Mouse (Mus musculus) thymus, postnatal 14 days (tissue): ENCODE results near the gene Sf3a3.

Source experiments
- DNase-seq: peaks from one replicate; pipeline ENCODE4 v3.0.0; 2021

Gene Sf3a3

DNA sequence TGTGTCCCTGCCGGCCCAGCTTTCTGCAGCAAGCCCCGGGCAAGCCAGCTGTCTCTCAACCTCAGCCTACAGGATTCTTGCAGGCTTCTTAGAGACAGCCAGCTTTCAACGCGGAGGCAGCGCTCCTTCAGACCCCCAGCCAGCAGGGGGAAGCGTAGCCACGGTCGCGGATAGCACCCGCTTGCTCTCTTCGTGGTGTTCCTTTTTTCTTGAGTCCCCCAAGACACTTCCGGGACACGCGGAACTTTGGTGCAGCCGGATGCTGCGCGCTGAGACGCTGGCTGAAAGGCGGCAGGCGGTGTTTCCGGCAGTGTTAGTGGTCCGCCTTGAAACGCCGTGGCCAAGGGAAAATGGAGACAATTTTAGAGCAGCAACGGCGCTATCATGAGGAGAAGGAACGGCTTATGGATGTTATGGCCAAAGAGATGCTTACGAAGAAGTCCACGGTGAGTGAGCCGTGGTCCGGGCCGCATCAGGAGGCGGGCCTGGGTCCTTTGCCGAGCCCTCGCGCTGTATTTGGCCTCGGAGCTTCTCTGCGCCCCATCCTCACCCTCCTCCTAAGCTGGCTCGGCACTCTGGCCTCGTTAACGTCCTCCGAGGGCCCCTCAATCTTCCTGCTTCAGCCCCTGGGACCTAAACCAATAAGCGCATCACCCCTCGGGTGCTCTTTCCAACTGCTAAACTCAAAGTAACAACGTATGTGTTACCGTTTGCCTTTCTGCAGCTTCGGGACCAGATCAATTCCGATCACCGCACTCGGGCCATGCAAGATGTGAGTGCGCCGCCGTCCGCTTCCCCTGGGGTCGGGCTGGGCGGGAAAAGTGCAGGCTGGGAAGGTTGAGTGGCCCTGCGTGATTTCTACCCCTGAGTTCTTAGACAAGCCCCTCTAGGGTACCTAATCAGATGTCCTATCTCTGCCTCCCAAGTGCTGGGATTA, at the start of gene Sf3a3:
Gene Sf3a3 (plus strand): TSS at position 232 of the 937 bp plus-strand sequence.
- peak; percentile 97 for DNase-seq

DNA sequence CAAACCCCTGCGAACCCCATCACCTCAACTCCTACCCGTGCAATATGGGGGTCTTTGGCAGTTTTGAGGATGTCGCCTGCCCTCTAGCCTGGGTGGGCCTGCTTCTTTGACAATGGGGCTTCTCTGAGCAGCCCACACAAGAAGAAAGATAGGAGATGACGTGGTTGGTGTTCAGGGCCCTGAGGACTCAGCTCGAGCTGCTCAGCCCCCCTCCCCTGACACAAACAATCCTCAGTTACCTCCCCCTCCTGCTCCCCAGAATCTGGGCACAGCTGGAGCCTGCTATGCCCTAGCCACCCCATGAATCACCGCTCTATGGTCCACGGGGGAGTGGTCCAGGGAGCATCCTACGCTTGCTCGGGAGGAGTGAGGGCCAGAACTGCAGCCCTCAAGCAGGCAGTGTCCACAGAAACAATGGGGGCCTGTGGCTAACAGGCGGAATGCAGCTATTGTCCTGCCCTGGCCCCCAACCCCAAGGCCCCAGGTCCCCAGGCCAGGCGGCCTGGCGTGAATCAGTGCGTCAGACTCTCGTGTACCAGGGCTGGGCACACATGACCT, 47.0 kb upstream of the Sf3a3 start:
- DNase-seq: no peak

DNA sequence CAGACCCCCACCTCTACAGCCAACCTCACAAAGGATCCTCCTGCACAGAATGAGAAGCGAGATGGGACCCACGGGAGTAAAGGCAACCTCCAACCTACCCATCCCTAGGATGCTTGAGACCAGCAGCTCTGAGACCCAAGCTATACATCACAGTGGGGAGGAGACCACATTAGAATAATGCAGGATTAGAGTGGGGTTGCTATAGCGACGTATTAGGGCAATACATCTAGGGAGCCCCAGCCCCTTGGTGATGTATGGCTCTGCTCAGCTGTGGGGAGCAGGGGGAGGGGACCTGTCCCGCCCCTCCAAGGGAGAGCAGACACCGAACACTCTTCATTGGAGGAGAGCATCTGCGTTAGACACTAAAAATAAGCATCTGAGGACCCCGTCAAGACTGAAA, 46.5 kb upstream of the Sf3a3 start:
- DNase-seq: no peak

DNA sequence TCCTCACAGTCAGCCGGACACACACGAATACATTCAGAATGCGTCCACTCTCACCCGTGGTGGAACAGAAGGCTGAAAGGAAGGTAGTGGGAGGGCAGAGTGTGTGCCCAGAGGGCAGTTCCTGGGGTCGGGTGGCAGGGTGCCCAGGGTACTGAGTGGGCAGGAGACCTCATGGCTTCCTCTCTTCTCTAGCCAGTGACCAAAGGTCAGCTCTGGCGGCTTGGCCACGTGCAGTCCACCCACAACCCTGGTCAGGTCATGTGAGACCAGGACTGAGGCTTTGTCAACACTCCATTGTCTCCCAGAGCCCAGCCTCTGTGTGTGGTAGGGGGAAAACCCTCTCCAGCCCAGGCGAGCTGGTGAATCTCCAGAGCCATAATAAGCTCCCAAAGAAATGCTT, 44.3 kb upstream of the Sf3a3 start:
- DNase-seq: no peak

DNA sequence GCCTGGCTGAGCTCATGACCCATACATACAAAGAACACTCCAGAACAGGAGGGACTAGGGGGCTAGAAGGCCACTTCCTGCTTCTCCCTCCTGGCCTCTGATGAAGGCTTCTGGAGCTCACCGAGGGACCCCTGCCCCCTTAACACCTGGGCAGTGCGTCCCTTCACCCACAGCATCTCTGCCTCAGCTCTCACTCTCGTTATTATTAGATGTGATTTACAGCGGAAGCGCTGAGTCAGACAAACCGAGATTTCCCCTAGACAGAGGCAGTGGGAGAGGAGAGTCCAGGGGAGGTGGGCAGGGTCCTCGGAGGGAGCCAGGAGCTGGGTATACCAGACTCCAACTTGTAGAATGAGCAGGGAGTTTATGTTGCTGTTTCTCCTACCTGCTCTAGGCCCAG, 43.0 kb upstream of the Sf3a3 start:
- no peak for DNase-seq

DNA sequence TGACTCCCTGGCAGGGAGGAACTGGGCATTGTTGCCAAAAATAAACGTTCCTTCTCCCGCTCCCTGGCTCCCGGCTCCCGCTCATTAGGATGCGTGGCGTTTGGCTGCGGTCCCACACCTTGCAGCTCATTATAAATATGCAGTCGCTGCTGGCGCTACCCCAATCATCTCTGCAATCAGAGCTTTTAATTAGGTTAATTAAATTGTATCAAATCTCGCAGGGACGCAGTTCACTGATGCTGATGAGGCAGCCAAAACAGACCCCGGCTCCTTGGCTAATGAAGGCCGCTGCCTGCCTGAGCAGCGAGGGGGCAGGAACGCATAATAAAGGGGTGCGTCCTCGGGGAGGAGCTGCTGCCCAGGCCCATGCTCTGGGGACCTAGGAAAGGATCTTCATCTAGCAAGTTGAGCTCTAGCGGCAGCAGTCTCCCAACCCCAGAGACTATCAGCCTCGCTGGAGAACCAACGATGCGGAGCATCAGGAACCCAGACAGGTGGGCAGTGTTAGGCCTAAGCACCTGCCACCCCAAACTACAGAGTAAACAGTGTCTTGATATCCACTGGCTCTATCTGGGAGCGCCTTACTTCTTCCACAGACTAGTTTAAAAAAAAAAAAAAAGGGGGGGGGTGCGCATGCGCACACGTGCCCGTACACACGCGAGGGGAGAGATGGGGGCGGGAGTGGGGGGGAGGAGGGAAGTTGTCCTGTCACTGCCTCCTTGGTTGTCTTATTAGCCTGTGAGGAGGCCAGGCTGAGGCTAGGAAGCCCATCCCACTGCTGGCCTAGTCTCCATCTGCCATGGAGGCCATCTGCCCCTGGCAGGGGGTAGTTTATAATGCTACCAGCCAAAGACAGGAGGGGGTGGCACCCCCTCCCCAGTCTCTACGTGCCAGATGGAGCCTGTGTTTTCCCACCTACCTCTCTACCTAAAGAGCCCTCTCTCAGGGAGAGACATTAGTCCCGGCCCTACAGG, 41.9 kb upstream of the Sf3a3 start:
- DNase-seq: no peak

DNA sequence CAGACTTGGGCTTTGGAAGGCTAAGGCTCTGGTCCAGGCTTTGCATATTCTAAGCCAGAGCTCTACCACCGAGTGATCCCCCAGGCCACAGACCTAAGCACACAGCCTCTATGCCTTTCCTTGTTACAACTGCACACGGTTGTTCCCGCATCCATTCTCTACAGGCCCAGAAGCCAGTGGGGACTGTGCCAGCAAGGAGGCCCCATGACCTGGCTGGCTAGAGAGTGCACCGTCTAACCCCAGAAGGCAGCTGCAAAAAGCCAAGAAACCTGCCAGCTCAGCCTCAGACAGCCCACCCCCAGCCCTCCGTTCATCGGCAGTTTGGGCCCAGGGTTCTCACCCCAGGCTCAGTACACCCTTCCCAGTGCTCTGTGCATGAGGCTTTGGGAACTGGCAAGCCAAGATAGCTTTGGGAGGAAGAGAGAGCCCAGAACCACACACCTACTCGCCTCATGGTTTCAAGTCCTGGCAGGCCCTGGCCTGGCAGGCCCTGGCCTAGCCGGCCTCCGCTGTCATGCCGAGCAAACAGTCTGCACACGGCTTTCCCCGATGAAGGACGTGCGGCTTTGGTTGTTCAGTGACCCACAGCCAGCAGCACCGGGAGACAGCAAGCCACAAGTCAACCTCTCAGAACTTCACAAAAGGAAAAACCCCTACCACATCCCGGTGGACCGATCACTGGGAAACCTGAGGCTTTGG, 40.1 kb upstream of the Sf3a3 start:
- DNase-seq: no peak

DNA sequence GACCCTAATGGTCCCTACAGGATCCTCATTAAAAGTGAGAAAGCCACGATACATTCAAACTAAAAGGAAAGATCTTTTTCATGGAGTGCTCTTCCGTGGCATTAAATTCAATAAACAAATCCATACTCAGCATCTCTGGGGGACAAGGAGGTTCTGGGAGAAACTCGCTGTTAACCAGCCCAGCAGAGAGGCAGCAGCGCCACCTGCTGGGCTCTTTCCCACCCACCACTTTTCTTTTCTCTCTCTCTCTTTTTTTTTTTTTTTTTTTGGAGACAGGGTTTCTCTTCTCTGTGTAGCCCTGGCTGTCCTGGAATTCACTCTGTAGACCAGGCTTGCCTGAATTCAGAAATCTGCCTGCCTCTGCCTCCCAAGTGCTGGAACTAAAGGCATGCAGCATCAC, 39.5 kb upstream of the Sf3a3 start:
- DNase-seq: peak; percentile 55

DNA sequence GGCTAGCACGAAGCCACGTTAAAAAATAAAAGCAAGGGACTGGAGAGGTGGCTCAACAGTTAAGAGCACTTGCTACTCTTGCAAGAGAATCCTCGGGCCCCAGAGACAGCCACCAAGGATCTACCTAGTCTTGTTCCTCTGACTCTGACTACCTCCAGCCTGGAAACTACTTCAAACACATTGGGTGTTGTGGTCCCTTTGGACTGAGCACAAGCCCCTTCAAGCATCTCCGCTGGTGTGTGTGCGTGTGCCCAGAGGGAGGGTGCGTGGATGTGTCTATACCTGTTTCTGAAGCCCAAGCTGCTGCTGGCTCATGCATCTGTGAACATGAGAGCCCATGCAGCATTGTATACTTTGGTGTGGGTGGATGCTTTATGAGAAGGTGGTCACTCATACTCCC, 38.6 kb upstream of the Sf3a3 start:
- DNase-seq: no peak

DNA sequence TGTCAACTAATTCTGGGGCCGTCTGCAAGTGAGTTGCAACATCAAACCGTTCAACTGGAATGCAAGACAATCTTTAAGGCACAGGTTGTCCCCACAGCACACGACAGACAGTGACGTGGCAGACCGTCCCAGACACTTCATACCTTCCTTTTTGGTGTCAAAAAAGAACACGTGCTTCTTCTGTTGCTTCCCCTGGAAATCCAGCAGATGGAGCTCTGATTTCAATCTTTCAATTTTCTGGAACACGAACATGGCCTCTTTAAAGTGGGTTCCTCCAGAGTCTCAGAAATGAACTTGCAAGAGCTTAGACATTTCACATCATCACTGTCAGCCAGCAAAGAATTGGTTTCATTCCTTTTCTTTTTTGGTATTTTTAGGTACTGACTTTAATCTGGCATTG, 32.3 kb upstream of the Sf3a3 start:
- DNase-seq: peak; percentile 17

DNA sequence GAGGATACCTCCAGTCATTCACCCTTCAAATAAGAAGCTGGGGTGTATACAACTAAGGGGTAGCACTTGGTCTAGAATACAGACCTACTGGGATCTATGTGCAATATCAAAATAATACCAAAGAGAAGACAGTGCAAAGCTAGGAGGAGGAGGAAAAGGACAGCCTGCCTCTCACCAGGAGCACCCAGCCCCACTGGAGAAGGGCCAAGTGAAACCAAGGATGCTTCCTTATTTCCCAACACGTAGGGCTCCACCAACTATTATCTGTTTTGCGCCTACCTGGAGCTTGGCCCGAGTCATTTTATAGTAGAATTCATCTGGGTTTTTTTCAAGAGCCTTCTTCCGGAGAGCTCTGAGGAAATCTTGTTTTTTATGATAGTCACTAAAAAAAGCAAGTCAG, 31.1 kb upstream of the Sf3a3 start:
- no peak for DNase-seq

DNA sequence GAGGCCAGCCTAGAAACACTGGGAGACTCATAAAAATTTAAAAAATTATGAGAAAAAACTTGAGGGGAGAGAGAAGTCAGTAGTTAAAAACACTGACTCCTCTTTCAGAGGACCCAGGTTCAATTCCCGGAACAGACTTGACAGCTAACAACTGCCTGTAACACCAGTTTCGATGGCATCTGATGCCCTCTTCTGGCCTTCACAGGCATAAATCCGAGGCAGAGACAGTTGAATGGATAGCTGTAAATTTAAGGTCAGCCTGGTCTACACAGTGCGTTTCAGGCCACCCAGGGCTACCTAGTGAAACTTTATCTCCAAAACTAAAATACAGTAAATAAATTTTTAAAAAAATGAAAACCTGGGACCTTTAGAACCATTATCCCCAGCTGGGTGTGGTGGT, 29.6 kb upstream of the Sf3a3 start:
- DNase-seq: no peak

DNA sequence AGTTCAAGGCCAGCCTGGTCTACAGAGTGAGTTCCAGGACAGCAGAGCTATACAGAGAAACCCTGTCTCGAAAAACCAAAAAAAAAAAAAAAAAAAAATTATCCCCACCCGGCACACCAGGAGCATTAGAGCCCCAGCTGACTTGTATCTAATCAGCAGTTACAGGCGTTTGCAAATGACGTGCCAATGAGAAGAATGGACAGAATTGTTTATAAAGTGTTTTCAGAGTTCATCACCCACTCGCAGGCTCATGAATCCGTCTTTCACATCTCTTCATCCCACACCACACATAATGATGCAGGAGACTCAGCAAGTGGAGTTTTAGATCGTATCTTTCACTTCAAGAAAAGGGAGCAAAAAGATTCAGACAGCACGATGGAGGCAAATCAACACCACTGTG, 29.1 kb upstream of the Sf3a3 start:
- no peak for DNase-seq

DNA sequence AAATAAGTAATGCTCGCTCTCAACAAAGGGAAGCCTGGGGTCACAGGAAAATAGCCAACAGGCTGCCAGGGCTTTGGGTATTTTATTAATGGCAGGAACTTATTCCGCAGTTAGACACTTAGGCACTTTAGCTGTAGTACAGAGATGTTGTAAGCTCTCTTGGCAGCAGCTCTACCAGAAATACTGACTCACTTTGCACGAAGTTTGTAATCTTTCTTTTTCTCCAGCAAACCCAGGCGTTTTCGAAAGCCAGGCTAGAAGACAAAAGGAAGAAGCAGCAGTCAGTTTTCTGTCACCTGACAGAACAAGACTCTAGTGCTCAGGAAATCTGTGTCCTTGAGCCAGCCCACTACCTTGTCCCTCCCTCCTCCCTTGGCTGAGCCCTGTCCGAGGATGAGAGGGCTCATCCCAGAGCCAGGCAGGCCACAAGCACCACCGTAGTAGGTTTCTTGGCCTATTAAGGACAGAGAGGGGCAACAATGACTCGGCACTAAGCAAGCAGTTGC, 28.6 kb upstream of the Sf3a3 start:
- no peak for DNase-seq

DNA sequence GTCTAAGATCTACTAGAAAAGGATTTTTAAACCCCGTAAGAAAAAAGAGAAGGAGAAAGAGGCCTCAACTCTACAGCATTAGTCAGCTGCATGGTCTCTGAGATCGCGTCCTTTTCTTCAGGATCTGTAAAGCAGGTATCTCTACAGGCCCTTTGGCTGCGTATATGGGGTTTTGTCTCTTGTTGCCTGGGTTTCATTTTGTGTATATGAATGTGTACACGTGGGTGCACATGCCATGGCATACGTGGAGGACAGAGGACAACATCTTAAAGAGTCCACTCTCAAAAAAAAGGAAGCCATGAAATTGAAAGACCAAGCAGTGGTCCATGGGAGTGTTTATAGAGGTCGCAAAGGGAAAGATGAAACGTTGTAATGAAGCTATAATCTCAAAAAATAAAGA, 23.1 kb upstream of the Sf3a3 start:
- DNase-seq: no peak

DNA sequence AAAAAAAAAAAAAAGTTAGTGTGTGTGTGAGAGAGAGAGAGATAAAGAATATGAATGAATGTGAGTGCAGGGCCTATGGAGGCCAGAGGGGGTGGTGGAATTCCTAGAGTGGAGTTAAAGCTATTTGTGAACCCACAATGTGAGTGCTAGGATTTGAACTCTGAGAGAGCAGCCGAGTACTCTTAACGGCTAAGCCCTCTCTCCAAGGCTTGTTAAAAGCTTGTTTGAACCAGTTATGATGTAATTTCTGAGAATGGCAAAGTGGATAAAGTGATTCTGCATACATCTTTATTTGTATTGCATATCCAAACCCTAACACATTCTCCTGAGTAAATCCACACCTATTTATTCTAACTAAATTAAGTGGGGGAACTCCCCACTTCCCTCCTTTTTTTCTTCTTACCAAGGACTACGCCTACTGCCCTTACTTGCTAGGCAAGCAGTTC, 22.1 kb upstream of the Sf3a3 start:
- DNase-seq: no peak

DNA sequence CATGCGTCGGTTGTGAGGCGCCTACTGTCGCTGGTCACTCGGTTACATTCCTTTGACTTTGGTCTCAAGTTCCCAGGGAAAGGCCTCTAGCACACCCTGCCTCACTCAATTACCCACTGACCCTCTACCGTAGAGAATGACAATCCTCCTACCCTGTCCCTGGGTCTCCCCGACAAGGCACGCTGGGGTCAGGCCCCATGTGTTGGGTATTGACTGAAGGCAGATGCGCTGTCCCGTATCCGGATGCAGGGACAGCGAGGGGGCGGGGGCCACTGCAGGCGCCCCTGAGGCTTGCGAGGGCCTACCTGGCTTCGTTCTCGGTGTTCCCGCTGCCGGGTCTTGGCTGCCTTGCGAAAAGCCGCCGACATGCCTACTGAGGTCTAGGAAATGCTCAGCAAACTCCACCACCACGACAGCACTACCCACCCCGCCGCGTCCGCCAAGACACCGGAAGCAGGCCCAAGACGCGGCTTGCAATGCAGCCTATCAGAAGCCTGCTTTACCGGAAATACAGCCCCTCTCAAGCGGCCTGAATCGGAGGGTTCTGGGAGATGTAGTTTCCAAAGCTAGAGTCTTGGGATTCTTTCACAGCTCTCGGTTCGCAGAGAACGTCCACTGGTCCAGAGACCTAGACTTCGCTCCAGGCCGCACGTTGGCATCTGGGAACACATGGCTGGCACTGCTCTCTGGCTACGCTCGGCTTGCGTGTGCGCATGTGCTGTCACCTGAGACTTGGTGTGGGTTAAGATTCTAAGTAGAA, 21.3 kb upstream of the Sf3a3 start, which contains the start of gene Utp11:
Gene Utp11 (minus strand): TSS at position 466 of the 760 bp plus-strand sequence.
- DNase-seq: peak; percentile 87

DNA sequence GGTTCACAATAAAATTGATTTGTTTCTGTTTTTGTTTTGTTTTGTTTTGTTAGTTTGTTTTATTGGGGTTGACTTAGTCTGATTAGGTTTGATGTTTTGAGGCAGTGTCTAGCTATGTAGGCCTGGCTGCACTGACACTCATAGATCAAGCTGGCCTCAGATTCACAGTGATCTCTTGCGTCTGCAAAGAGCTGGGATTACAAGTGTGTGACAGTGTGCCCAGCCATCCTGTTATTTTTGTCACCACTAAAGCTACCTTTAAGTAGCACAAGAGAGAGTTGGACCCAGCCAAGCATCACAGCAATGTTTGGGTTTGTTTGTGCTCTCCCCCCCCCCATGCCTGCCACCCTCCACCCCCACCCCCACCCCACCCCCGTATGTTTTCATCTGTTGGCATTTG, 20.0 kb upstream of the Sf3a3 start:
- DNase-seq: no peak

DNA sequence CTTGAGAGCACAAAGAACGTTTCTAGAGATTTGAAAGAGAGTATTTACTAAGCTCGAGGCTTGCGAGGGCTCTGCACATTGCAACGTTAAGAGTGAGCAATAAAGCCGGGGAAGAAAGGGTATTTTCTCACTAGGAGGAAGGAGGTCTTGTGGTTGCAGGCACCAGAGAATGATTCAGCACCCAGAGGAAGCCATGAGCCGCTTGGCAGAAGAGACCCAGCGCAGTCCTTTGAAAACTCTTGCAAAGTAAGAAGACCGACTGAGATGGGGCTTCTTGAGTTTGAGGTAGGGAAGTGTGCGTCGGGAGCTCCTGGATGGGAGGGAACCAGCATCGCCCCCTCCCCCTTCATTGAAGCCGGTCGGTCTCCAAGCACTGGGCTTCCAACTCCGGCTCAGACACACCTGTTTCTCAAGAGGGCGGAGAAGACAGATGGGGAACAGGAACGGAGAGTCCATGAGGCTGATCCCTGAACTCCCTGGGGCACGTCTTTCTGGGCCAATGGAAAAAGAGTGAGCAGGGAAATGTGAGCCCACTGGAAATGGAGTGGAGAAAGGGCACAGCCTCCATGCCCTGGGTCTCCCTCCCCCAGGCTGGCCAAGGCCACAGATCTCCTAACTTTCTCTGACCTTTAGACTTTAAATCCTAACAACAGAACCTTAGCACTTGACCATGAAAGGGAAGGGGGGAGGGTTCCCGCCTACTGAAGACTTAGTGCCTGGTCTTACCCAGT, 18.6 kb upstream of the Sf3a3 start:
- peak; percentile 54 for DNase-seq

DNA sequence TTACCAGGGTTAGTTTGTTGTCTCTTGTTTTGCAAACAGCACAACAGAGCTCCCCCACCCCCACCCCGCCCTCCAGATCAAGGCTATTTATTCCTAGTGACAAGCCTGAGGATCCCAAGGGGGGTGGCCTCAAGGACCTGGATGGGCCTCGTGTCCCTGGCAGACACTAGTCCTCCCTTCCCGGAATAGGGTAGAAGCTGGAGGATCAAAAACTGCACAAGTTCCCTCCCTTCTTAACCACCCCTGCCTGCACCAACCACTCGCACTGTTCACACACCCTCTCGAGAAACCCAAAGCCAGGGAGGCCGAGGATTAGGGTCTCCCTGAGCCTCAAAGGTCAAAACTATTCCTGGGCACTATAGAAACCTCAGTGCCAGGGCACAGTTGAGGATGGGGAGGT, 14.8 kb upstream of the Sf3a3 start:
- peak; percentile 24 for DNase-seq
